Mouse (Mus musculus) intestine, embryonic 14.5 days (tissue): ENCODE measurements around the gene Hpcal4. TPM values are rescaled to one million over a fixed set of nuclear protein-coding genes. Genes with fewer than 3 reads are reported as not detected.
A peak's percentile ranks its signal among the peaks of the same experiment; 100 is the strongest.

Experiments
- ATAC-seq: fragments of 200-750 bp; cut with Nextera tagmentation; replicated peaks from 2 replicates; pipeline ENCODE4 v1.8.0; 2017; ENCODE audit warnings: low read depth, moderate number of reproducible peaks, moderate TSS enrichment, moderate library complexity; ENCODE audit not compliant: low FRiP score, low TSS enrichment
- DNase-seq: peaks from one replicate; pipeline ENCODE4 v3.0.0-alpha.2; 2018; ENCODE audit warnings: low spot score
- H3K27ac ChIP-seq: fragments of 300-500 bp; sonication (generic); 2 replicates; pipeline ENCODE4 v1.5.1; 2014; ENCODE audit warnings: low read depth, mild to moderate bottlenecking, control low read depth
- H3K27me3 ChIP-seq: fragments of 300-500 bp; sonication (generic); replicated peaks from 2 replicates; pipeline ENCODE4 v1.6.1; 2014; ENCODE audit warnings: low read length, control low read depth; ENCODE audit not compliant: control insufficient read depth, insufficient read depth
- H3K36me3 ChIP-seq: fragments of 300-500 bp; sonication (generic); 2 replicates; pipeline ENCODE4 v1.6.1; 2014; ENCODE audit warnings: low read length, control low read depth; ENCODE audit not compliant: control insufficient read depth, insufficient read depth
- H3K4me1 ChIP-seq: fragments of 300-500 bp; sonication (generic); replicated peaks from 2 replicates; pipeline ENCODE4 v1.6.1; 2014; ENCODE audit warnings: low read length, control low read depth, mixed read lengths; ENCODE audit not compliant: control insufficient read depth, insufficient read depth
- H3K4me2 ChIP-seq: fragments of 300-500 bp; sonication (generic); 2 replicates; pipeline ENCODE4 v1.6.1; 2014; ENCODE audit warnings: low read length
- H3K4me3 ChIP-seq: fragments of 300-500 bp; sonication (generic); 2 replicates; pipeline ENCODE4 v1.5.1; 2014; ENCODE audit warnings: low read depth, low read length, control low read depth, mixed read lengths
- H3K9ac ChIP-seq: fragments of 300-500 bp; sonication (generic); 2 replicates; pipeline ENCODE4 v1.6.1; 2014; ENCODE audit warnings: mild to moderate bottlenecking, low read length
- H3K9me3 ChIP-seq: fragments of 300-500 bp; sonication (generic); 2 replicates; pipeline ENCODE4 v1.6.1; 2016; ENCODE audit warnings: low read length, control low read depth; ENCODE audit not compliant: control insufficient read depth
- WGBS: fragments of 180-500 bp; shearing (Covaris S2); extraction: QIAGEN DNeasy Blood & Tissue Kit; methylation state at CpG from one replicate; pipeline ENCODE4 v1.1.7; 2014; 5-methylcytosine and 5-hydroxymethylcytosine counted together
- polyA plus RNA-seq: library from polyadenylated mRNA; unstranded; fragments of >200 nt; fragmentation: Nextera tagmentation; extraction: Ambion mirVana; gene quantifications from 2 replicates; pipeline ENCODE4 v1.2.1, GENCODE M21; 2014

Gene Hpcal4
- polyA plus RNA-seq, 1 experiment from 2014 or later = 7.5 TPM

GRCm38 (mm10) chr4:123211453-123211852, 28.4 kb downstream of the Hpcal4 start:
- 50% methylated on average over 5 of the region's 5 CpGs for WGBS
- no peaks in the 10 kb centered on the region; the same call in 1 of the 2 replicates for H3K4me1 ChIP-seq
- H3K9me3 ChIP-seq = no peaks in the 10 kb centered on the region
- ATAC-seq = no peak
- no peak overlapping the region for H3K27ac ChIP-seq
- H3K4me2 ChIP-seq = no peak overlapping the region
- no peak overlapping the region for H3K4me3 ChIP-seq
- H3K27me3 ChIP-seq = no peaks in the 10 kb centered on the region
- DNase-seq = no peak
- H3K36me3 ChIP-seq = no peaks in the 10 kb centered on the region
- H3K9ac ChIP-seq = no peak overlapping the region

GRCm38 (mm10) chr4:123212330-123212729, 29.3 kb downstream of the Hpcal4 start:
- H3K9me3 ChIP-seq = no peaks in the 10 kb centered on the region
- H3K4me1 ChIP-seq = no peaks in the 10 kb centered on the region; the same call in 1 of the 2 replicates
- DNase-seq = no peak

GRCm38 (mm10) chr4:123213975-123214374, 30.9 kb downstream of the Hpcal4 start:
- H3K4me1 ChIP-seq = no peaks in the 10 kb centered on the region; the same call in 1 of the 2 replicates
- ATAC-seq = no peak
- 89% methylated on average over 9 of the region's 9 CpGs for WGBS
- no peak overlapping the region for H3K4me2 ChIP-seq
- no peaks in the 10 kb centered on the region for H3K36me3 ChIP-seq
- H3K9me3 ChIP-seq = no peaks in the 10 kb centered on the region
- DNase-seq = no peak
- no peak overlapping the region for H3K9ac ChIP-seq
- H3K27me3 ChIP-seq = no peaks in the 10 kb centered on the region
- no peak overlapping the region for H3K4me3 ChIP-seq
- H3K27ac ChIP-seq = no peak overlapping the region

More at GRCm38 (mm10) chr4:123212330-123212729, 29.3 kb downstream of the Hpcal4 start:
- 62% methylated on average over 2 of the region's 2 CpGs for WGBS
- no peak for ATAC-seq
- no peaks in the 10 kb centered on the region for H3K27me3 ChIP-seq
- no peak overlapping the region for H3K4me2 ChIP-seq
- no peak overlapping the region for H3K27ac ChIP-seq
- H3K36me3 ChIP-seq = no peaks in the 10 kb centered on the region
- H3K9ac ChIP-seq = no peak overlapping the region
- no peak overlapping the region for H3K4me3 ChIP-seq

GRCm38 (mm10) chr4:123215367-123215766, 32.3 kb downstream of the Hpcal4 start:
- H3K4me3 ChIP-seq = no peak overlapping the region
- 63% methylated on average over 1 of the region's 1 CpGs for WGBS
- H3K36me3 ChIP-seq = no peaks in the 10 kb centered on the region

GRCm38 (mm10) chr4:123216782-123217181, 33.8 kb downstream of the Hpcal4 start:
- no peaks in the 10 kb centered on the region; the same call in 1 of the 2 replicates for H3K4me1 ChIP-seq
- no peaks in the 10 kb centered on the region for H3K27me3 ChIP-seq
- no peak overlapping the region for H3K4me3 ChIP-seq
- ATAC-seq (no peak), DNase-seq (peak; percentile 68)
- no peak overlapping the region for H3K27ac ChIP-seq
- no peak overlapping the region for H3K4me2 ChIP-seq
- H3K36me3 ChIP-seq = no peaks in the 10 kb centered on the region
- H3K9me3 ChIP-seq = no peaks in the 10 kb centered on the region
- 23% methylated on average over 1 of the region's 1 CpGs for WGBS
- H3K9ac ChIP-seq = no peak overlapping the region

More at GRCm38 (mm10) chr4:123215367-123215766, 32.3 kb downstream of the Hpcal4 start:
- H3K27ac ChIP-seq = no peak overlapping the region
- no peak overlapping the region for H3K9ac ChIP-seq
- no peaks in the 10 kb centered on the region for H3K27me3 ChIP-seq
- no peaks in the 10 kb centered on the region for H3K9me3 ChIP-seq
- no peak overlapping the region for H3K4me2 ChIP-seq
- DNase-seq (no peak), ATAC-seq (no peak; the same call in 1 of the 2 replicates)
- H3K4me1 ChIP-seq = no peaks in the 10 kb centered on the region; the same call in 1 of the 2 replicates

- peak; percentile 88 for DNase-seq
- no peaks in the 10 kb centered on the region for H3K27me3 ChIP-seq
- no peaks in the 10 kb centered on the region for H3K9me3 ChIP-seq
- no peak overlapping the region for H3K4me2 ChIP-seq
- 69% methylated on average over 15 of the region's 15 CpGs for WGBS
- H3K4me3 ChIP-seq = no peak overlapping the region
- ATAC-seq = peak; percentile 79
- no peaks in the 10 kb centered on the region for H3K36me3 ChIP-seq
- H3K4me1 ChIP-seq = no peaks in the 10 kb centered on the region; the same call in 1 of the 2 replicates
- no peak overlapping the region for H3K27ac ChIP-seq
- no peak overlapping the region for H3K9ac ChIP-seq
These were observed 36.8 kb downstream of the Hpcal4 start for GRCm38 (mm10) chr4:123219720-123220357.

GRCm38 (mm10) chr4:123220637-123221036, 37.6 kb downstream of the Hpcal4 start:
- Histone ChIP-seq H3K4me3 (no peak overlapping the region), H3K4me2 (no peak overlapping the region), H3K9ac (no peak overlapping the region), H3K27ac (no peak overlapping the region), H3K9me3 (no peaks in the 10 kb centered on the region), H3K27me3 (no peaks in the 10 kb centered on the region), H3K4me1 (peaks cover 2% of the 10 kb centered on the region), H3K36me3 (no peaks in the 10 kb centered on the region)
- WGBS = 79% methylated on average over 4 of the region's 4 CpGs
- ATAC-seq (no peak), DNase-seq (no peak)

GRCm38 (mm10) chr4:123223309-123223708, 40.3 kb downstream of the Hpcal4 start:
- no peak overlapping the region for H3K4me3 ChIP-seq
- H3K36me3 ChIP-seq = no peaks in the 10 kb centered on the region
- H3K27me3 ChIP-seq = no peaks in the 10 kb centered on the region
- H3K9ac ChIP-seq = no peak overlapping the region
- DNase-seq (no peak), ATAC-seq (no peak)
- peaks cover 19% of the 10 kb centered on the region for H3K4me1 ChIP-seq
- WGBS = 57% methylated on average over 3 of the region's 3 CpGs
- no peaks in the 10 kb centered on the region for H3K9me3 ChIP-seq
- H3K4me2 ChIP-seq = no peak overlapping the region
- H3K27ac ChIP-seq = no peak overlapping the region
